Mouse (Mus musculus) small intestine, adult 2 months (tissue): ENCODE data around the gene Olfr494. TPM values are rescaled to one million over a fixed set of nuclear protein-coding genes. Genes with fewer than 3 reads are reported as not detected.

Source experiments
- H3K27ac ChIP-seq: fragments of 200-500 bp; 2 replicates; pipeline ENCODE4 v1.5.1; 2012; ENCODE audit warnings: low read depth, low read length, control low read depth, inconsistent platforms; ENCODE audit not compliant: insufficient read depth
- H3K27me3 ChIP-seq: fragments of 200-500 bp; 2 replicates; pipeline ENCODE4 v1.6.1; 2012; ENCODE audit warnings: mild to moderate bottlenecking, moderate library complexity, low read length, inconsistent platforms; ENCODE audit not compliant: control insufficient read depth, insufficient read depth
- H3K36me3 ChIP-seq: fragments of 200-500 bp; 2 replicates; pipeline ENCODE4 v1.6.1; 2012; ENCODE audit warnings: mild to moderate bottlenecking, low read length, control low read depth, inconsistent platforms; ENCODE audit not compliant: control insufficient read depth, insufficient read depth
- H3K4me1 ChIP-seq: fragments of 200-500 bp; 2 replicates; pipeline ENCODE4 v1.6.1; 2012; ENCODE audit warnings: low read length, inconsistent platforms, mixed read lengths; ENCODE audit not compliant: control insufficient read depth, insufficient read depth, insufficient read length
- H3K4me3 ChIP-seq: fragments of 200-500 bp; 2 replicates; pipeline ENCODE4 v1.5.1; 2012; ENCODE audit warnings: low read depth, mild to moderate bottlenecking, control low read depth, inconsistent platforms, low read length, moderate library complexity
- CTCF ChIP-seq: fragments of 200-500 bp; IDR thresholded peaks from 2 replicates; pipeline ENCODE4 v1.5.1; 2012; ENCODE audit warnings: low read depth, mild to moderate bottlenecking, control low read depth, inconsistent platforms, low read length, moderate library complexity, mixed read lengths; ENCODE audit not compliant: insufficient replicate concordance, insufficient read length; ENCODE audit errors: extremely low read depth
- POLR2A ChIP-seq: fragments of 200-500 bp; IDR thresholded peaks from 2 replicates; pipeline ENCODE4 v1.6.1; 2012; ENCODE audit warnings: low read depth, mild to moderate bottlenecking, control low read depth, inconsistent platforms, low read length, moderate library complexity
- WGBS: fragments of 180-500 bp; shearing (Covaris S2); methylation state at CpG from one replicate; pipeline ENCODE4 v1.1.7; 2018; 5-methylcytosine and 5-hydroxymethylcytosine counted together
- polyA plus RNA-seq: library from polyadenylated mRNA; depleted of rRNA; stranded (reverse); fragments of >200 nt; gene quantifications from 2 replicates; pipeline ENCODE4 v1.2.3, GENCODE M21; 2012; rRNA removed

Gene Olfr494
- not detected in 2 replicates for polyA plus RNA-seq

- TF ChIP-seq CTCF (no peak), POLR2A (no peak)
- Histone ChIP-seq H3K27ac (no peak within 1 kb of the TSS), H3K27me3 (no peaks in the 10 kb centered on the region), H3K36me3 (no peaks in the 10 kb centered on the region), H3K4me1 (no peaks in the 10 kb centered on the region), H3K4me3 (no peak within 1 kb of the TSS)
- 71% methylated on average over 3 of the region's 3 CpGs for WGBS
These were observed at the start of gene Olfr494 for GRCm38 (mm10) chr7:108365035-108365434. TSS of gene Olfr494 (plus strand) at chr7:108365335.

GRCm38 (mm10) chr7:108323574-108323973, 41.6 kb upstream of the Olfr494 start, which contains the start of gene Olfr492:
TSS of gene Olfr492 (minus strand) at chr7:108323674.
- H3K36me3 ChIP-seq, result no peaks in the 10 kb centered on the region
- WGBS, result 62% methylated on average over 2 of the region's 2 CpGs
- H3K4me1 ChIP-seq, result no peaks in the 10 kb centered on the region
- no peak within 1 kb of the TSS for H3K4me3 ChIP-seq
- no peaks in the 10 kb centered on the region for H3K27me3 ChIP-seq
- H3K27ac ChIP-seq, result no peak within 1 kb of the TSS
- TF ChIP-seq POLR2A (no peak), CTCF (no peak)

DNA sequence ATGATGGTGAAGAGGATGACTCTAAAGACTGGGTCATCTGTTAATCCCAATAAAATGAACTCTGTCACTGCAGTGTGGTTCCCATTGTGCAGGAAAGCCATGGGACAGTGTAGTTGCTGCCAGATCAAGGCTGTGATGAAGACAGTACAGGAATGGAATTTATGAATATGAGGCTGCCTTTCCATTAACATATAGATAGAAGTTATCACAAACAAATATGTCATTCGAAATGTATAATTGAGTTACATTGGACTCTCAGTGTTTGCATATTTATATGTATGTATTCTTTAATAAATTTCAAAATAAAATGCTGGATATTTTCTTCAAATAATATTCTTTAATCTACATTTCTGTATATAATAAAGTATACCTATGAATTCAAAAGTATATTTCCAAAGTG, 18.3 kb upstream of the Olfr494 start, which contains the start of gene Olfr493:
TSS of gene Olfr493 (minus strand) at position 101 of the 400 bp plus-strand sequence.
- Histone ChIP-seq H3K4me3 (no peak within 1 kb of the TSS), H3K4me1 (no peaks in the 10 kb centered on the region), H3K36me3 (no peaks in the 10 kb centered on the region), H3K27me3 (no peaks in the 10 kb centered on the region), H3K27ac (no peak within 1 kb of the TSS)
- no peak for TF ChIP-seq CTCF
- no peak for TF ChIP-seq POLR2A
- WGBS, result 52% methylated on average over 1 of the region's 1 CpGs

- no peaks in the 10 kb centered on the region for H3K36me3 ChIP-seq
- no peak within 1 kb of the TSS for H3K27ac ChIP-seq
- WGBS, result 48% methylated on average over 1 of the region's 1 CpGs
- H3K4me1 ChIP-seq, result no peaks in the 10 kb centered on the region
- H3K4me3 ChIP-seq, result no peak within 1 kb of the TSS
- TF ChIP-seq POLR2A, result no peak
- TF ChIP-seq CTCF, result no peak
- no peaks in the 10 kb centered on the region for H3K27me3 ChIP-seq
These were observed 27.7 kb downstream of the Olfr494 start, which contains the start of gene Olfr495 for GRCm38 (mm10) chr7:108392867-108393266. TSS of gene Olfr495 (plus strand) at chr7:108393167.

Other genes starting within 250 kb of the Olfr494 start
- not detected in 2 replicates for gene Olfr484, start 237.9 kb upstream of the Olfr494 start, polyA plus RNA-seq
- gene Olfr485, start 205.5 kb upstream of the Olfr494 start, polyA plus RNA-seq, result not detected in 2 replicates
- not detected in 2 replicates for gene Olfr486, start 192.6 kb upstream of the Olfr494 start, polyA plus RNA-seq
- gene Olfr487, start 150.7 kb upstream of the Olfr494 start, polyA plus RNA-seq, result not detected in 2 replicates
- gene Olfr488, start 107.0 kb upstream of the Olfr494 start, polyA plus RNA-seq, result not detected in 2 replicates
- gene Olfr490, start 76.4 kb upstream of the Olfr494 start, polyA plus RNA-seq, result not detected in 2 replicates
- gene Olfr491, start 51.9 kb upstream of the Olfr494 start, polyA plus RNA-seq, result not detected in 2 replicates
- gene Olfr492, start 41.7 kb upstream of the Olfr494 start, polyA plus RNA-seq, result not detected in 2 replicates
- not detected in 2 replicates for gene Olfr493, start 18.4 kb upstream of the Olfr494 start, polyA plus RNA-seq
- gene Olfr495, start 27.8 kb downstream of the Olfr494 start, polyA plus RNA-seq, result not detected in 2 replicates
- not detected in 2 replicates for gene Olfr497, start 55.1 kb downstream of the Olfr494 start, polyA plus RNA-seq
- gene Olfr498, start 100.0 kb downstream of the Olfr494 start, polyA plus RNA-seq, result not detected in 2 replicates
- gene Olfr502, start 159.7 kb downstream of the Olfr494 start, polyA plus RNA-seq, result not detected in 2 replicates
- gene Olfr503, start 179.2 kb downstream of the Olfr494 start, polyA plus RNA-seq, result not detected in 2 replicates
- gene Olfr504, start 200.5 kb downstream of the Olfr494 start, polyA plus RNA-seq, result not detected in 2 replicates
- not detected in 2 replicates for gene Olfr506, start 245.5 kb downstream of the Olfr494 start, polyA plus RNA-seq